In the genomic region with DNA sequence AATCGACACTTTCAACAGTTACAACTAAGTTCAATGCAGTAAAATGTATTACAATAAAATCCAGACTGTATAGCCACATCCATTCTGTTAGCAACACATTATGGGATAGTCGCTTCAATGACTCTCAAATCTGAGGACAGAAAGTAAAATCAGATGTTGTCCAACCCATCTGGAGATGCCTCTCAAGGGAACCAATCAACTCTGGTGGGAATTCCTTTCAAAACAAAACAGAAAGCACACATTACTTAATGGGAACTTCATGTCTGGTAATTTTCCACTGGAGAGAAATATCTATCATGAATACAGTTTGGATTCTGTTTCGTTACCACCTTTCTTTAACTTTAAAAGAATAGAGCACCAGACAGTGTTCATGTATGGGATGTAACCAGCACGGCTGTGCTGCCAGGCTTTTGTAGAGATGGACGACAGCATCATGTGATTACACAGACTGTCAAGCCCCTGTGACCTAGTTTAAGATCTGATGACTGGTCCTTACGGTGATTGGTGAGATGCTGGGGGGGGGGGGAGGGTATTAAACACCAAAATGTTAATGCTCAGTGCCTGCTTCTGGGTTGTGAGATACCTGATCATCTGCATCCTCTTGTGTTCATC, we compare ENCODE assay signal across 21 mouse cellular contexts. TPM values are rescaled to one million over a fixed set of nuclear protein-coding genes. Genes with fewer than 3 reads are reported as not detected.
DNase-seq lines count a peak whose midpoint lies in the region; ATAC-seq and TF ChIP-seq lines count a peak whose summit lies in the region.
"Had no signal": no experiment of that assay in that cellular context is flagged by ENCODE, and none has a peak within 500 bp of the region (broad histone marks: within the 10 kb centered on the region; RNA-seq: fewer than 3 reads in every experiment).

No protein-coding gene starts in this region.

- no peak overlapping the region for H3K9ac ChIP-seq in heart, postnatal 0 days (replicated peaks; ENCODE audit: low read depth, low read length)
- no peak overlapping the region for H3K9ac ChIP-seq in forebrain, embryonic 16.5 days (replicated peaks; ENCODE audit: low read depth, low read length)
- H3K9ac ChIP-seq: forebrain, embryonic 15.5 days; limb, embryonic 13.5 days; liver, embryonic 13.5 days; lung, embryonic 15.5 days had no signal

- no peaks in the 10 kb centered on the region for H3K9me3 ChIP-seq in heart, embryonic 10.5 days
- no peaks in the 10 kb centered on the region for H3K9me3 ChIP-seq in heart, postnatal 0 days (replicated peaks; ENCODE audit: control insufficient read depth, low read length)
- no peaks in the 10 kb centered on the region for H3K9me3 ChIP-seq in forebrain, embryonic 16.5 days (ENCODE audit: control insufficient read depth, low read length)
- H3K9me3 ChIP-seq: forebrain, embryonic 15.5 days; liver, embryonic 13.5 days; lung, embryonic 15.5 days; midbrain, embryonic 10.5 days had no signal

- DNase-seq in heart, adult 11 months = peak; percentile 92
- DNase-seq in heart, postnatal 36 days = no peak
- DNase-seq in 3T3-L1 (ENCODE audit: low read depth, low spot score) = peak; percentile 39
- no peak for DNase-seq in heart, embryonic 10.5 days (ENCODE audit: low spot score)
- DNase-seq in heart, postnatal 0 days (ENCODE audit: low spot score) = no peak
- no peak for DNase-seq in urinary bladder, adult 2 months (ENCODE audit: low spot score)
- DNase-seq: adrenal gland, adult 2 months; cerebellum, adult 8-10 months; kidney, adult 11 months; layer of hippocampus, postnatal 36 days; liver, embryonic 13.5 days; thymus, postnatal 25 days had no signal

- no peak overlapping the region for H3K4me3 ChIP-seq in heart, embryonic 10.5 days
- no peak overlapping the region for H3K4me3 ChIP-seq in heart, postnatal 0 days (ENCODE audit: low read depth, low read length)
- no peak overlapping the region for H3K4me3 ChIP-seq in forebrain, embryonic 16.5 days (replicated peaks; ENCODE audit: low read length)
- H3K4me3 ChIP-seq: forebrain, embryonic 15.5 days; hindbrain, embryonic 10.5 days; limb, embryonic 13.5 days; liver, embryonic 13.5 days; lung, embryonic 15.5 days; midbrain, embryonic 10.5 days had no signal

- no peak for ATAC-seq in heart, postnatal 0 days (ENCODE audit: insufficient read depth, low read depth)
- no peak for ATAC-seq in forebrain, embryonic 16.5 days
- ATAC-seq: forebrain, embryonic 15.5 days had no signal

- H3K27me3 ChIP-seq in heart, embryonic 10.5 days (ENCODE audit: insufficient read depth, poor library complexity, severe bottlenecking) = no peaks in the 10 kb centered on the region
- no peaks in the 10 kb centered on the region for H3K27me3 ChIP-seq in heart, postnatal 0 days (ENCODE audit: control insufficient read depth, insufficient read depth, low read length)
- H3K27me3 ChIP-seq in forebrain, embryonic 16.5 days (replicated peaks; ENCODE audit: control insufficient read depth, insufficient read depth, low read length) = no peaks in the 10 kb centered on the region
- H3K27me3 ChIP-seq: CH12.LX; forebrain, embryonic 15.5 days; limb, embryonic 13.5 days; liver, embryonic 13.5 days; lung, embryonic 15.5 days had no signal

- H3K27ac ChIP-seq in heart, embryonic 10.5 days = peak overlapping the region; percentile 76
- peak overlapping the region; percentile 90 for H3K27ac ChIP-seq in heart, postnatal 0 days (ENCODE audit: low read depth)
- no peak overlapping the region for H3K27ac ChIP-seq in forebrain, embryonic 16.5 days (ENCODE audit: low read length)
- H3K27ac ChIP-seq: forebrain, embryonic 15.5 days; hindbrain, embryonic 10.5 days; kidney, postnatal 0 days; limb, embryonic 13.5 days; liver, embryonic 13.5 days; macrophage; midbrain, embryonic 10.5 days had no signal

- TF ChIP-seq CTCF in heart, postnatal 0 days (IDR thresholded peaks at IDR 0.05; ENCODE audit: low read depth) = no peak

- intact Hi-C loops in heart, postnatal 36 days (cut with DNase I) = no loop called here

- H3K4me2 ChIP-seq in heart, postnatal 0 days (ENCODE audit: low read depth, low read length) = no peak overlapping the region
- H3K4me2 ChIP-seq in forebrain, embryonic 16.5 days (ENCODE audit: low read length) = no peak overlapping the region
- H3K4me2 ChIP-seq: forebrain, embryonic 15.5 days; limb, embryonic 13.5 days; liver, embryonic 13.5 days; lung, embryonic 15.5 days had no signal

- 73% methylated on average over 6 of the region's 6 CpGs for WGBS in heart, embryonic 10.5 days
- 48% methylated on average over 6 of the region's 6 CpGs for WGBS in heart, postnatal 0 days
- 83% methylated on average over 6 of the region's 6 CpGs for WGBS in forebrain, embryonic 16.5 days

- H3K4me1 ChIP-seq in heart, embryonic 10.5 days = peaks cover 36% of the 10 kb centered on the region
- H3K4me1 ChIP-seq in heart, postnatal 0 days (ENCODE audit: control insufficient read depth, insufficient read depth) = peaks cover 72% of the 10 kb centered on the region
- H3K4me1 ChIP-seq in forebrain, embryonic 16.5 days (replicated peaks; ENCODE audit: control insufficient read depth, insufficient read depth, low read length) = peaks cover 7% of the 10 kb centered on the region; the same call in 1 of the 2 replicates
- H3K4me1 ChIP-seq: hindbrain, embryonic 10.5 days; liver, embryonic 13.5 days; midbrain, embryonic 10.5 days had no signal

- TF ChIP-seq EP300 in heart, postnatal 0 days (IDR thresholded peaks at IDR 0.05; ENCODE audit: low read depth) = no peak

- H3K36me3 ChIP-seq in heart, embryonic 10.5 days = peaks cover 12% of the 10 kb centered on the region; the same call in 1 of the 2 replicates
- peaks cover 14% of the 10 kb centered on the region; the same call in 1 of the 2 replicates for H3K36me3 ChIP-seq in heart, postnatal 0 days (replicated peaks; ENCODE audit: control insufficient read depth, insufficient read depth, low read length)
- no peaks in the 10 kb centered on the region for H3K36me3 ChIP-seq in forebrain, embryonic 16.5 days (ENCODE audit: control insufficient read depth, insufficient read depth)
- H3K36me3 ChIP-seq: forebrain, embryonic 15.5 days; limb, embryonic 13.5 days; liver, embryonic 13.5 days; lung, embryonic 15.5 days; midbrain, embryonic 10.5 days had no signal

RNA-seq across cellular contexts. Expression of a gene that starts 9.1 kb away (rescaled TPM):
- total RNA-seq in heart, postnatal 36 days (2021) = 100 to 1,000 TPM; 527 to 592 TPM
- 115 and 137 TPM in 2 replicates for polyA plus RNA-seq in heart, embryonic 10.5 days (2016; fragmentation: Nextera tagmentation; extraction: Ambion mirVana)
- 262 and 271 TPM in 2 replicates for total RNA-seq in heart, postnatal 0 days (2014; rRNA removed; ENCODE audit: low replicate concordance)
- 118 and 121 TPM in 2 replicates for polyA plus RNA-seq in heart, postnatal 0 days (2015; fragmentation: Nextera tagmentation; extraction: Ambion mirVana)
- polyA plus RNA-seq in urinary bladder, adult 2 months (2012; rRNA removed) = 174 and 223 TPM in 2 replicates
- 149 and 159 TPM in 2 replicates for polyA plus RNA-seq in forebrain, embryonic 16.5 days (2015; fragmentation: Nextera tagmentation; extraction: Ambion mirVana)

Comparison
In these comparisons a context has a peak if more than half of its experiments do, and no peak if none do; other contexts are left out.
1. DNase-seq: peak in heart, adult 11 months (single experiment) and 3T3-L1 (single experiment); none in heart, postnatal 36 days (0 of 2), heart, embryonic 10.5 days (single experiment), heart, postnatal 0 days (single experiment) and urinary bladder, adult 2 months (single experiment).